Mouse (Mus musculus): ENCODE measurements around the gene Gm10382. TPM values are rescaled to one million over a fixed set of nuclear protein-coding genes. Genes with fewer than 3 reads are reported as not detected.

Gm10382 gene
- polyA plus RNA-seq, 1 experiment from 2014 or later: 0.67 TPM

DNA sequence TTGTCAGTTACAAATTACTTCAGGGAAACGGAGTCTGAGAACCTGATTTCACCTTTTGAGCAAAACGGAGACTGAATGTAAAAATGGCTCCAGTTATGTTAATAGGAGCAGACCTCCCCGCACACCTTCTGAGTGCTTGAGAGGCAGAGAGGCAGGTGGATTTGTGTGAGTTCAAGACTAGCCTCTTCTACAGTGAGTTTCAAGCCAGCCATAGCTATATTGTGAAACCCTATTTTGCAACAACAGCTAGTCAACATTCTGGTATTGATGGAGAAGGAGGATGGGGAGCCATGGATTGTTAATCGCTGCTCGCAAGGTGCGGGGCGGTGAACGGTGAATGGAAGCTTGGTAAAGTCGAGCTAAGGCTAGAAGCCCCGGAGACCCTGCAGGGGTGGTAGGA lies 13.4 kb downstream of the Gm10382 start:
- H3K9me3 ChIP-seq: no peaks in the 10 kb centered on the region
- no peaks in the 10 kb centered on the region for H3K36me3 ChIP-seq
- H3K4me3 ChIP-seq (replicated peaks): no peak overlapping the region
- no peak overlapping the region for H3K27ac ChIP-seq
- whole genome bisulfite sequencing: 55% methylated on average over 10 of the region's 10 CpGs
- H3K27me3 ChIP-seq (replicated peaks): no peaks in the 10 kb centered on the region
- H3K4me1 ChIP-seq: peaks cover 8% of the 10 kb centered on the region; the same call in 1 of the 2 replicates
- H3K4me2 ChIP-seq: no peak overlapping the region
- no peak overlapping the region for H3K9ac ChIP-seq
- ATAC-seq (ENCODE audit: insufficient read depth, low FRiP score, low read depth): no peak

DNA sequence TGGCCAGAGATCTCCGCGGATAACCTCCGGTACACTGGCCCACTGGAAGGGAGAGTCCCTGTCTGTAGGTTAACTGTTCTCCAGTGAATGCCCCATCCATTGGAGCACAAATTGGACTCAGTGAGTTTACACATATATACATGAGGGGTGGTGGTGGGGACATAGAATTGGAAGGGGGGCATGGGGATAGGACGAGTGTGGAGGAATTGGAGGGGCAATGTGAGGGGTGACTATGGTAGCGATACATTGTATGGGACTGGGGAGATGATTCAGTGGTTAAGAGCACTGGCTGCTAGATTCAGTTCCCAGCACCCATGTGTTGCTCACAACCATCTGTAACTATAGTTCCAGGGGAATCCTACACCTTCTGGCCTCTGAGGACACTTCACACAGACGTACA lies 13.9 kb downstream of the Gm10382 start:
- H3K9me3 ChIP-seq: no peaks in the 10 kb centered on the region
- H3K4me2 ChIP-seq: no peak overlapping the region
- peaks cover 9% of the 10 kb centered on the region; the same call in 1 of the 2 replicates for H3K4me1 ChIP-seq
- no peaks in the 10 kb centered on the region for H3K27me3 ChIP-seq (replicated peaks)
- H3K4me3 ChIP-seq (replicated peaks): no peak overlapping the region
- no peak overlapping the region for H3K9ac ChIP-seq
- H3K36me3 ChIP-seq: no peaks in the 10 kb centered on the region
- H3K27ac ChIP-seq: no peak overlapping the region
- 63% methylated on average over 6 of the region's 6 CpGs for WGBS
- ATAC-seq (ENCODE audit: insufficient read depth, low FRiP score, low read depth): no peak

DNA sequence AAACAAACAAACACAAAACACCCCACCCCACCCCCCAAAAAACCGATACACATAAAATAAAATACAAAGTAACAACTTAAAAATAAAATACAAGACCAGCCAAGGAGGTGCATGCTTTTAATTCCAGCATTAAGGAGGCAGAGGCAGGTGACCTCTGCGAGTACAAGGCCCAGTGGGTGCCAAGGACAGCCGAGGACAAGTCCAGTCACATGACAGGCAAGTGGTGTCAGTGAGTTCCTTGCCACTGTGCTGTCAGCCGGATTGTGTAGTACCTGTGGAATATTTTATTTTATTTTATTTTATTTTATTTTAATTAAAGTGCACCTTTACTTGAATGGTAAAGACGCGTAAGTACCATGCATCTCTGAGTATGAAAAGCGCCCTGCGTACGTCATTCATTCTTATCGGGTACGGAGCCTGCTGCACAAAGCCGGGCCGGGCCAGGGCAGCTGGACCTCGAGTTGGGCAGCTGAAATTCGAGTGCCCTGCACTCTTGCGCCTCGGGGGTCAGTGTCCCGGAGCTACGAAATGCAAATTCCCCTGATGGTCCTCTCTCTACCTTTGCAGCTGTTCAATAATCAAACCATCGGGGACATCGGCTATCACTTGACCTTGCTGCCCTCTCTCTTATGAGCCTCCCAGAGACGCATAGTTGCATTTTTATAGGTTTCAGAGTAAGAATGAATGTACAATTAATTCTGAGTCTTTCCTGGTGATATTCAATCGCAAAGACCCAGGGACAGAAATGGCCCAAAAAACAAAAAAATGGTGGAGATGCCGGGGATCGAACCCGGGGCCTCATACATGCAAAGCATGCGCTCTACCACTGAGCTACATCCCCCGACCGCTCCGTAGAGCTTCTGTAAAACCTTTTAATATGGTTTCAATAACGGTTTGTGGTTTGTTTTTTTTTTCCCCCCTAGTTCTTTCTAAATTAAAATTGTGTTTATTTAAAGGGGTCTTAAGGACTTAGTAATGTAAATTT lies 14.7 kb downstream of the Gm10382 start:
- ATAC-seq (ENCODE audit: insufficient read depth, low FRiP score, low read depth): 0 out of 2 replicates have a peak, but pooled peaks have one; percentile 9
- 15% methylated on average over 31 of the region's 31 CpGs for WGBS

DNA sequence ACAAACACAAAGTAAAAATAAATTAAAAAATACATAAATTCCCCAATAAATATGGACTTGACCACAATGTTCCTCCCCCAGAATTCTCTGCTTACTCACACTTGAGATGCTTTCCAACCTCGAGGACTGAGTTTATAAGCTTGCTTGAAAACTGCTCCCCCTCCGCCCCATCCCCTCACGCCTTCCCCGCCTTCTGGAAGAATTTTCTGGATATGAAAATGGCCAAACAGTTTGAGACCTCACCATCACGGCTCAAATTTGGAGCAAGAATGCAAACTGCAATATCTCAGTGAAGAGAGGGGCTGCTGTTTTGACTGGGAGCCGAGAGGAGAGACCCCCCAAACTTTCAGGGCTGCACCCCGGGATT lies 15.4 kb downstream of the Gm10382 start:
- Histone ChIP-seq H3K27ac (peak overlapping the region; percentile 88), H3K4me3 (replicated peaks) (peak overlapping the region; percentile 60), H3K9ac (peak overlapping the region; percentile 45), H3K27me3 (replicated peaks) (no peaks in the 10 kb centered on the region), H3K4me2 (peak overlapping the region; percentile 82), H3K4me1 (peaks cover 11% of the 10 kb centered on the region; the same call in 1 of the 2 replicates), H3K9me3 (no peaks in the 10 kb centered on the region), H3K36me3 (no peaks in the 10 kb centered on the region)
- 1% methylated on average over 7 of the region's 7 CpGs for WGBS
- ATAC-seq (ENCODE audit: insufficient read depth, low FRiP score, low read depth): no peak

More for the DNA sequence above, 14.7 kb downstream of the Gm10382 start:
- Histone ChIP-seq H3K4me1 (peaks cover 9% of the 10 kb centered on the region; the same call in 1 of the 2 replicates), H3K27me3 (replicated peaks) (no peaks in the 10 kb centered on the region), H3K27ac (no peak overlapping the region), H3K9ac (no peak overlapping the region), H3K4me2 (peak overlapping the region; percentile 82), H3K9me3 (no peaks in the 10 kb centered on the region), H3K4me3 (replicated peaks) (peak overlapping the region; percentile 42), H3K36me3 (no peaks in the 10 kb centered on the region)

DNA sequence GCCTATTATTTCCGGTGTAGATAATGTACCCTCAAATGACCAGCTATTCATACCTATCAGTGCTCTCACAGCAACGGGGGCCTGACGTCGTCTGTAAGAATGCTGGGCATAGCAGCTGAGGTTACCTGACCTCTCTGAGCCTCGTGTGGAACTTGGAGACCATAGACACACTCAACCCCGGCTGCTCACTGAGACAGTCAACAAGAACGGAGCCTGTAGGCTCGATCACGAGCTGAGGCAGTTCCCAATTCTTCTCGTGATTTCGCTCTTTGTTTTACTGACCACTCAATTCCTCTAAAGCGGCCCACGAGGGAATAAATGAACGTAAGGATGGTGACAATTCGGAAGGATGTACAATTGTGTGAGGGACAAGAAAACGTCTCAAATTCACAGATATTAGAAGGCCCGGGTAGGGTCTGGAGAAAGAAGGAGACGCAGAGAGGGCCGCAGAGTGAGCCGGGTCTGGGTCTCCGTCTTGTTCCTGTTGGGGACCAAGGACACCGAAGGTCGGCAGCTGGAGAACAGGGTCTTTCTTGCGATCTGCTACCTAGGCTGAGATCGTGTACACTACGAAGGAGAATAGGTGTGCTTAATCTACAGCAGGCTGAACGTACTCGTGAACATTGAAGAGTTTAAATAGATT lies 15.9 kb downstream of the Gm10382 start:
- peak; percentile 10; the same call in 1 of the 2 replicates for ATAC-seq (ENCODE audit: insufficient read depth, low FRiP score, low read depth)
- Histone ChIP-seq H3K4me2 (peak overlapping the region; percentile 82), H3K9me3 (no peaks in the 10 kb centered on the region), H3K9ac (peak overlapping the region; percentile 45), H3K27ac (peak overlapping the region; percentile 88), H3K36me3 (no peaks in the 10 kb centered on the region), H3K4me3 (replicated peaks) (peak overlapping the region; percentile 60), H3K27me3 (replicated peaks) (no peaks in the 10 kb centered on the region), H3K4me1 (peaks cover 16% of the 10 kb centered on the region)
- WGBS: under 1% methylated on average over 28 of the region's 28 CpGs

DNA sequence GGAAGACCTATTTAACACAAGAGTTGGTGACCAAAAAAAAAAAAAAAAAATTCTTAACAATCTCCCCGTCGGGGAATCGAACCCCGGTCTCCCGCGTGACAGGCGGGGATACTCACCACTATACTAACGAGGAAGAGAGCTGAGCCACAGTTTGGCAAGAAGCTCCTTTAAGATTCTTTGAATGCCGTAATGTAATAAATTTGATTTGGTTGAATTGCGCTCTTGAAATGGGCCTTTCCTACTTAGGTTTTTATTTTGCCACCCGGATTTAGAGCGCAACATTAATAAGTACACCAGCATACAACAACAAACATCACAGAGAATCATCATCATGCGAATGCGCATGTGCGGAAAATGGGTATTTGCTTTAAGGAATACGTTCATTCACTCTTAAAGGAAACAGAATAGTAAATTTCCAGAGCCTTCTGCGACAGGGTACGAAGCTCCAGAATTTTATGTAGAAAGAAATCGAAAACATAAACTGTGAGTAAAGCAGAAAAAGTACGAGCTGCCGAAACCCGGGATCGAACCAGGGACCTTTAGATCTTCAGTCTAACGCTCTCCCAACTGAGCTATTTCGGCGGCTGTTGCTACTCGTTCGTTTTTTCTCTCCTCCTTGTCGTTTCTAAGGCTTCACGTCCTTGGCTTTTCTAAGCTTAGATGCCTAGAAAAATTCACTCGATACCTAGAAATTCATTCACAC lies 16.6 kb downstream of the Gm10382 start:
- Histone ChIP-seq H3K4me2 (peak overlapping the region; percentile 82), H3K27me3 (replicated peaks) (no peaks in the 10 kb centered on the region), H3K27ac (peak overlapping the region; percentile 90), H3K9ac (peak overlapping the region; percentile 45; the same call in 1 of the 2 replicates), H3K9me3 (no peaks in the 10 kb centered on the region), H3K4me1 (peaks cover 17% of the 10 kb centered on the region), H3K36me3 (no peaks in the 10 kb centered on the region), H3K4me3 (replicated peaks) (peak overlapping the region; percentile 60)
- WGBS: under 1% methylated on average over 31 of the region's 31 CpGs
- ATAC-seq (ENCODE audit: insufficient read depth, low FRiP score, low read depth): peak; percentile 54

DNA sequence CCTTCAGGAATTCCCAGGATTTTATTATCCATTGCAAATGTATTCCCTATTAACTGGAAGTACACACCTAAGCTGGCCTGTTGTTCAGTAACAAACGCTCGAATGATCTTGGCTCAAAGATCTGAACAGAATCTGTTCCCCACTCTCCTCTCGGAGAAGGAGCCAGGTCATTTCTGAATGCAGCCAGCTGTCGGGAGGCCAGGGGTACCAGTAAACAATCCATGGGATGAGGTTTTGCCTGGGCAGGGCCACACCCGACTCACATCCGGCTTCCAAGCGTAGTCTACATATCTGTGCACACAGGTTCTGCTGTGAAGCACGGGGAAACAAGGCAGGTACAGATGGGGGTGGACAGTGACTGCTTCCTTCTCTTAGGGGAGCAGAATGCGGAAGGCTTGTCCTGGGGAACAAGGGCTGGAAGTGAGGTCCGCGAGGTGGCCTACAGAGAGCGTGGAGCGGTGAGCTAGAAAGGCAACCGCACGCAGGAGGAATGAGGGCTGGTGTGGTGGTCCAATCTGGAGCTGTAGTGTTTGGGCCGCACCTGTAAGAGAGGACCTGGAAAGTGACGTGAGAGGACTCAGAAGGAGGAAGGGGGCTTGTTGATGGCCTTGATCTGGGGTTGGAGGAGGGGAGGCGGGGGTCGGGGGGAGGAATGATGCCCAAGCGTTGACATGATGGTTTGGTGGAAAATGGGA lies 17.3 kb downstream of the Gm10382 start:
- peak overlapping the region; percentile 90 for H3K27ac ChIP-seq
- peak; percentile 44 for ATAC-seq (ENCODE audit: insufficient read depth, low FRiP score, low read depth)
- peaks cover 17% of the 10 kb centered on the region for H3K4me1 ChIP-seq
- peak overlapping the region; percentile 60 for H3K4me3 ChIP-seq (replicated peaks)
- H3K4me2 ChIP-seq: peak overlapping the region; percentile 82
- no peaks in the 10 kb centered on the region for H3K27me3 ChIP-seq (replicated peaks)
- no peaks in the 10 kb centered on the region for H3K9me3 ChIP-seq
- 3% methylated on average over 20 of the region's 20 CpGs for WGBS
- H3K9ac ChIP-seq: peak overlapping the region; percentile 41
- no peaks in the 10 kb centered on the region for H3K36me3 ChIP-seq

DNA sequence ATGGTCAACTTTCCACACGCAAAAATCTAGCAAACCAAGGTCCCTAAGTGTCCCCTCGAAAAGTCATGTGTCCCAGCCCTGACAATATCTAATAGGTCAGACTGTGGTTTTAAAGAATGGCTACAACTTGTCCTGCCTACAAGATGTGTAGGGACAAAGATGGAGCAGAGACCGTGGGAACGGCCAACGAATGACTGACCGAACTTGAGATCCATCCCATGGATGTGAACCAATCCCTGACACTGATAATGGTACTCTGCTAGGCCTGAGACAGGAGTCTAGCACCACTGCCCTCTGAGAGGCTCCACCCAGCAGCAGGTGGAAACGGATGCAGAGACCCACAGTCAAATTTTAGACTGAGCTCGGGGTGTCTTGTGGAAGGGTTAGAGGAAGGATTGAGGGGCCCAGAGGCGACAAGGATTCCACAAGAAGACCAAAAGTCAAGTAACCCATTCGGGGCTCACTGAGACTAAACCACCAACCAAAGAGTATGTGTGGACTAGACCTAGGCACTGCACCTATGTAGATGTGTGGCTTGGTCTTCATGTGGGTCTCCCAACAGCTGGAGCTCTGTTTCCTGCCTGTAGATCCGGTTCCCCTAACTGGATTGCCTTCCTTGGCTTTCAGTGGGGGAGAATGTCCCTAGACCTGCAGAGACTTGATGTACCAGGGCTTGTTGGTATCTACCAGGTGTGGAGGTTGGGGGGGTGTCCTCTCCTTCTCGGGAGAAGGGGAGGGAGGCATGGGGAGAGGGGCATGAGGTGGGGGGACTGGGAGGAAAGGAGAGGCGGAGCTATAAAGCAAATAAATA lies 18.1 kb downstream of the Gm10382 start:
- H3K9ac ChIP-seq: no peak overlapping the region
- H3K27ac ChIP-seq: 0 out of 2 replicates have a peak overlapping the region, but pooled peaks have one; percentile 90
- peak overlapping the region; percentile 60 for H3K4me3 ChIP-seq (replicated peaks)
- H3K36me3 ChIP-seq: no peaks in the 10 kb centered on the region
- H3K27me3 ChIP-seq (replicated peaks): no peaks in the 10 kb centered on the region
- H3K9me3 ChIP-seq: no peaks in the 10 kb centered on the region
- 56% methylated on average over 13 of the region's 13 CpGs for WGBS
- ATAC-seq (ENCODE audit: insufficient read depth, low FRiP score, low read depth): no peak
- H3K4me2 ChIP-seq: peak overlapping the region; percentile 82
- H3K4me1 ChIP-seq: peaks cover 17% of the 10 kb centered on the region

DNA sequence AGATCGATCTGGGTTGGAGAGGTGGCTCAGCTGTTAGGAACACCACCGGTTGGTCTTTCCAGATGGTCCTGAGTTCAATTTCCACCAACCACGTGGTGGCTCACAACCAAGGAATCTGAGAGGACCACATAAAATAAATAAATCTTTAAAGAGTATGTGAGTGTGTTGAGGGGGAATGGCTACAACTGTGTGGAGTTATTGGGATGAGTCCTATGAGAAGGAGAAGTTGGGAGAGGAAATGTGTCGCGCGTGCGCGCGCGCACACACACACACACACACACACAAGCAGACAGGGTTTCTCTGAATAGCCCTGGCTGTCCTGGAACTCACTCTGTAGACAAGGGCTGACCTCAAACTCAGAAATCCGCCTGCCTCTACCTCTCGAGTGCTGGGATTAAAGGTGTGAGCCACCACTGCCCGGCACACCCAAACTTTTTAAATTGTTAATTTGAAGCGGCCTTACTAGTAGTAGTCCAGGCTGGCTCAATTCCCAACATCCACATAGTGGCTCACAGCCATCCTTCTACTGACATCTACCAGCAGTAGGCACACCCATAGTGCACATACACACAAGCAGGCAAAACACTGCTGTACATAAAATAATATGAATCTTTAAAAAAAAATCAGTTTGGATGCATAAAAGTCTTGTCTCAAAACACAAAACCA lies 18.9 kb downstream of the Gm10382 start:
- Histone ChIP-seq H3K4me2 (no peak overlapping the region; the same call in 1 of the 2 replicates), H3K27ac (no peak overlapping the region), H3K27me3 (replicated peaks) (no peaks in the 10 kb centered on the region), H3K36me3 (no peaks in the 10 kb centered on the region), H3K4me3 (replicated peaks) (no peak overlapping the region), H3K9ac (no peak overlapping the region), H3K4me1 (peaks cover 14% of the 10 kb centered on the region), H3K9me3 (no peaks in the 10 kb centered on the region)
- WGBS: 61% methylated on average over 14 of the region's 14 CpGs
- ATAC-seq (ENCODE audit: insufficient read depth, low FRiP score, low read depth): no peak

DNA sequence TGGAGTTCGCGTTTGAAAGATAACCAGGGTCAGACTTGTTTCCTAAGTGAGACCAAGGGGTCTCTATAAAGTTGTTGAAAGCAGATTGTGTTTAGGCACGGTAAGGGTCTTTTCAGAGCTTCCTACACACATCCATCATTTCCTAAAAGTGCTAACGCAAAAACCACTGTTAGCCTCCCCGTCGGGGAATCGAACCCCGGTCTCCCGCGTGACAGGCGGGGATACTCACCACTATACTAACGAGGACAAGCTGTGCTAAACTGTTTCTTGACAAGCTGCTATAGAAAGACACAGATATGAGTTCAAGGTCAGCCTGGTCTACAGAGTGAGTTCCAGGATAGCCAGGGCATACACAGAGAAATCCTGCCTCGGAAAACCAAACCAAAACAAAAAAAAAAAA lies 19.7 kb downstream of the Gm10382 start:
- peak overlapping the region; percentile 39 for H3K4me3 ChIP-seq (replicated peaks)
- H3K4me2 ChIP-seq: peak overlapping the region; percentile 50
- 0 out of 2 replicates have a peak overlapping the region, but pooled peaks have one; percentile 16 for H3K27ac ChIP-seq
- H3K27me3 ChIP-seq (replicated peaks): no peaks in the 10 kb centered on the region
- ATAC-seq (ENCODE audit: insufficient read depth, low FRiP score, low read depth): peak; percentile 49
- H3K9ac ChIP-seq: no peak overlapping the region
- no peaks in the 10 kb centered on the region for H3K9me3 ChIP-seq
- peaks cover 14% of the 10 kb centered on the region for H3K4me1 ChIP-seq
- H3K36me3 ChIP-seq: 0 out of 2 replicates have a peak, but pooled peaks cover 3% of the 10 kb centered on the region
- WGBS: under 1% methylated on average over 13 of the region's 13 CpGs
